Mouse (Mus musculus) left cerebral cortex, adult 18-20 months (tissue): Measurements from ENCODE around the gene Tspan14. TPM values are rescaled to one million over a fixed set of nuclear protein-coding genes. Genes with fewer than 3 reads are reported as not detected.
A peak's percentile ranks its signal among the peaks of the same experiment; 100 is the strongest.

ENCODE experiments used
- DNase-seq, 2 experiments: peaks; one replicate each; pipeline ENCODE4 v3.0.0; 2021 to 2022; ENCODE audit warnings: low spot score in 2 of 2, mixed read lengths in 1 of 2
- total RNA-seq, 2 experiments: library from RNA; stranded (reverse); gene quantifications; 2 replicates each; pipeline ENCODE4 v1.2.3; 2021

Gene Tspan14
- total RNA-seq, 2 experiments from 2014 or later = 41.8 to 45.3 TPM

DNA sequence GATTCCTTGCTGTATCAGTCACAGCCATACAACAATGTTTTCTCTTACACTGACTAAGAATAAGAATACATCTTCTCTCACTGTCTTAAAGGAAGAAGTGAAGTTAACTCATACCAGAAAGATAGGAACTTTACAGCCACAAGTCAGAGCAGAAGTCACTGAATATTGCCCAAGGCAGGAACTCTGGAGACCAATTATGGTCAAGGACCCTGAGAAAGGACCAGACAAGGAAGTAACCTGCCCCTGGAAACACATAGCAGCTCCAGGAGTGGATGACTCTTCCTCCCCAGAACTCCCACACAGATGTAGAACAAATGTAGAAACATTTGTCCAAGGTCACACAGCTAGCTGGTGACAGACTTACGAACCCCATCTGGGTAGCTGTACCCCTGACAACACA lies 45.4 kb downstream of the Tspan14 start:
- DNase-seq = no peak

DNA sequence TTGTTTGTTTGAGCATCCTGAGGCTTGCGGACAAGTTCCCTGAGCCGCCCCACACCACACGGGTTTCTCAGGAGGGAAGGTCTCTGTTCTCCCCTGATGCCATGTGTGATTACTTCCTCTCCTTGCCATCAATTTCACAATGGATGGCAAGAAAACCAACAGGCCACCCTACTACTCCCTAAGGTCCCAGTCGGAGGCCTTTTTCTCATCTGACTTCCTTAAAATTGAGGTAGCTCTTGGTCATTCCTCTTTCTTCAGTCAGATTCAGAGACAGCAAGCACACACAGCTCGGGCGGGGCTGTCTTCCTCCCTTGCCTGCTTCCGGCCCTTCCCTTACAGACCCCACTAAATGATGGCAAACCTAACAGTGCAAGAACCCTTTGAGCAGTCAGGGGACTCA lies 47.1 kb downstream of the Tspan14 start:
- DNase-seq = no peak

DNA sequence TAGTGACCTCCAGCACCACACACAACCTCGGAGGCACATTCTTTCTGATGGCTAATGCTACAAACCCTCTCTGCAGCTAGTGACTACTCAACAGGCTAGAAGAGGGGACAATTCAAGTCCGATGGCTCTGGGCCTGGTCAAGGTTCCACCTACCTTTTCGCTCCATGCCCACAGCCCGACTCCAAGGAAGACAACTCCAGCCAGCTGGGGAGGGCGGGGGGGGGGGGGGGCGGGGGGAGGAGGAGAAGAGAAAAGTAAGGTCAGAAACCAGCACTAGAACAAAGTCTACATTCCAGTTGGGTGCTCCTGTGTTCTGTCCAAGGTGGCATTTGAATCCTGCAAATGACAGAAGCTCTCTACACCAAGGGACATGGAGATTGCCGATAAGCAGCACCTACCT lies 48.1 kb downstream of the Tspan14 start:
- no peak for DNase-seq

DNA sequence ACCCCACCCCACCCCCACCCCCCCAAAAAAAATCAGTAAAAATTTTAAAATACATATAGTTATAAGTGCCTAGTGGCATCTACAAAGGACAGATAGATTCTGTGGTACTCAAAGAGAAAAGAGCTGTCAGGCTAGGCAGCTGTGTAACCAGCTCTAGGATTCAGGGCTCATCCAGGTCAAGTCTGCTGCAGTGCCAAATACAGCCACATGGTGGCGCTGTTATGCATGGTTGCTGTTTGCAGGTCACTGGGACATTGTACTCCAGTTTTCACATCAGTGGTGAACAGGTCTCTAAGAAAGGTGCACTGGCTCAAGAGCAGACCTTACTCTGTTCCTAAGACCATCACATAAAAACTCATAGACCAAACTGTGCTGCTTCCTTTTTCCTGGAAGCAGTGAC lies 49.0 kb downstream of the Tspan14 start:
- peak; percentile 90 to 97 for DNase-seq

DNA sequence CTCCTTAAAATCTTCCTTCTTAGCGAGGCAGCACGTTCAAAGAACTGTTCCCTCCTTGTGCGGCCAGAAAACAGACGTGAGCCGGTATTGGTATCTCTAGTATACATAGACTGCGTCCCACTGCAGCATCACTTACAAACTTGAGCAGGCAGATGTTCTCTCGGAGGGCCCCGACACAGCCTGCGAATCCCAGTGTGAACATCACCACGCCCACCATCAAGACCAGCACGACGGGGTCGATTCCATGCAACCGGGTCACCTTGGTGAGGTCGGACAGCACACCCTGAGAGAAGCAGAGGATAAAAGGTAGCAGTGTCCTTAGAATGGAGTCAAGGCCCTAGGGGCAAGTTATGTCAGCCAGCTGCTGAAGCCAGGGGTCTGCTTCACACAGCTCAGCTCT lies 49.9 kb downstream of the Tspan14 start:
- DNase-seq = no peak

DNA sequence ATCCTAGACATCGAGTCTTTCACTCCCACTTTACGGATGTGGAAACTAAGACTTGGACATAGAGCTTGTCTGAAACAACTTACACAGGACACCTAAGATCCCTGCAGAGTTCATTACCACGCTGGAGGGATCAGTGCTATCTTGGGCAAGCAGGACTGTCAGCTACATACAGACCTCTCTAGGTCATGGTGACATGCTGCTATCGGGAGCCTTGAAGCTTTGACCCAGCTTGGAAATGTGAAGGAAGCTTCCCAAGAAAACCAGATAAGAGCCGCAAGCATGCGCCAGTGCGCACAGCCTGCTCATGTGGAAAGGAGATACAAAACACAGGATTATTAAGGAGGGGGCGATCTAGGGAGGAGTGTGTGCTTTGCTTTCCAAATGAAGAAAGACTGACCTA lies 50.8 kb downstream of the Tspan14 start:
- no peak for DNase-seq

DNA sequence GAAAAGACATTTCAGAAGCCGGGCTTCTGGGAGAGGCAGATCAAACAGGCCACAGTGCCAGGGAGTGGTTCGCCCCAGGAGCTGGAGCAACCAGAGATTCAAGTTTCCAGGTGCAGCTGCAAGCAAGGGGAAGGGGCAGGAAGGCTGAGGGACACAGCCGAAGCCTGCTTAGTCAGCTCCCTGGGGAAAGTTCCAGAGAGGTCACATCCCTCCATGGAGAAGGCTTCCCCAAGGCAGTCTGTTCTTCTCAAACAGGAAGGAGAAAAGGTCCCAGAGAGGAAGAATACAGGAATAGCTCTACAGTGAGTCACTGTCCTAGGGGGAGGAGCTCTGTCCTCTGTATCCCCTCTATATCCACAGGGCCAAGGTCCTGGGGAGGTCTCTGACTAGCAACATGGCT lies 51.9 kb downstream of the Tspan14 start:
- no peak for DNase-seq

DNA sequence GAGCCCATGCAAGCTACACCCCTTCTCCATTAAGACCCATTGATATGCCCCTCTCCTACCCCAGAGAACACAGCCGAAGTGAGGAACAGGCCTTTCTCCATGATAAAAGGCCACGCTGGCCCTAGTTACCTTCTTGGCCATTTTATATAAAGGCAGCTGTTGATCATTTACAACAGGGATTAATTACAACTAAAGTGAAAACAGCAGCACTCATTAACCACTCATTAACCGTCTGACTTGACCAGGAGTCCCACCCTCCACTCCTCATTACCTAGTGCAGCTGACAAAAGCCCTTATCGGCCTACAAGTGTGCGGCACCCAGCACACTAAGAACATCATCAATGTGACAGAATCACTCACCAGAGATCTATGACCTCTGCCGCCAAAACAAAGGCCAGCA lies 52.9 kb downstream of the Tspan14 start:
- no peak for DNase-seq

DNA sequence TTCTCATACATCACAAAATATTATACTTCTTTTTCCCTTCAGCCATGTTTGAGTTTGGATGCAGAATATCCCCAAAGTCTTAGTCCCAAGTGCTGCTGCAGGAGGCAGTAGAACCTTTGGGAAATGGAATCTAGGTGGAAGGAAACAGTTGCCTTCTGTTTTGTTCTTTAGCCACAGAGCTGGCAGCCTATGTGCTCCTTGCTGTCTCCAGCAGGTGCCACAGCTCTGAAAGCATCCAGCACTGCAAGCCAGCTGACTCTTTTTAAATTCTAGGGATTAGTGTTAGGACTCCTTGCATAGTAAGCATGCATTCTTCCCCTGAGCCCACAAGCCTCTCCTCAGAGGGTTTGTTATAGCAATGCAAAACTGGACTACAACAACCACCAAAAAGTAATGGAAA lies 55.1 kb downstream of the Tspan14 start:
- DNase-seq = no peak

DNA sequence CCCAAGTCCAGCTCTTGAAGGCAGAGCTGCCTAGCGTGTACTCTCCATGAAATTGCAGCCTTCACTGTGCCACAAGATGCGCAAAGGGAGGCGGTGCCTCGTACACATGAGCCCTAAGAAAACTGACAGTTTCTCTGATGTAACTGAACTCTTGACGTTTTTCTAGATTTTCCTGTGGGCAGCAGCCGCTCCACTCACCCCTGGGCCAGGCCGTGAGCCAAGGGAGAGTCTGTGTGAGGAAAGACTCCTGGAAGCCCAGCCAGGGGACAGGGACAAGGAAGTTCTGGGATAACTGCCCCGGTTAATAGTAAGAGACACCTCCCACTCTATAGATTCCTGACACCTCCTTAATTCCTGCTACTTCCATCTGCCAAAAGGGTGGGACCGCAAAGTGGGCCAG lies 57.8 kb downstream of the Tspan14 start:
- no peak for DNase-seq

DNA sequence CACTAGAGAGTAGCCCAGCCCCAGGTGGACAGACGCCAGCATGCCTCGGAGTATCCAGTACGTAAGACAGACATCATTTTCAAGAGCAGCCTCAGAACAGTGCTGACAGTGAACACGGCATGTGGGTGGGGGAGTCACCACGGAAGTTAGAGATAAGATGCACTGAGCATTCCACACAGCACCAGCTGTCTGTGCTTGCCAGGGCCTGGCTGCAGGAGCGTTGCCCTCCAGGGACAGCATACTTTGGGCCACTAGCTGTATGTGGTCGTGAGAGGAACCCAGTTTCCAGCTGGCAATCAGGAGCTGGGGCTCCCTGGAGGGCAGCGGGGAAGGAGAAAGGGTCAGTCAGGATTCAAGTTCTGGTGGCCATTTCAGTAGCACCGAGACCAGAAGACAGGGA lies 59.8 kb downstream of the Tspan14 start:
- no peak for DNase-seq

DNA sequence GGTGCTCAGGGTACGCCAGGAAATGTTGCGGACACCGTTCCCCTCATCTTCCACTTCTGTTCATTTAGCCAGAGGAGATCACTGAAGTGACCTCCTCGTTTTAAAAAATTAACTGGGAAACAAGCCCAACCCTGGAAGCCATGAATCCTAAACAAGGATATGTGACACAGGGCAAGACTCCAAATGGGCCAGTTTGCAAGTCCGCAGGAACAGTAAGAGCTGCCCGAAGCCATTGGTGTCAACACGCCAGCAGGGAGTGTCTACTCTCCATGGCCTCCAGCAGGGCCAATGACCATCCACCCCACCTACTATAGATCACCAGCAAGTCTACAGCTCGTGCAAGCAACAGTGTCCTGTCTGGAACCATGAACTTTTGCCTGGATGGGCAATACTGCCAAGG lies 60.8 kb downstream of the Tspan14 start:
- no peak for DNase-seq

DNA sequence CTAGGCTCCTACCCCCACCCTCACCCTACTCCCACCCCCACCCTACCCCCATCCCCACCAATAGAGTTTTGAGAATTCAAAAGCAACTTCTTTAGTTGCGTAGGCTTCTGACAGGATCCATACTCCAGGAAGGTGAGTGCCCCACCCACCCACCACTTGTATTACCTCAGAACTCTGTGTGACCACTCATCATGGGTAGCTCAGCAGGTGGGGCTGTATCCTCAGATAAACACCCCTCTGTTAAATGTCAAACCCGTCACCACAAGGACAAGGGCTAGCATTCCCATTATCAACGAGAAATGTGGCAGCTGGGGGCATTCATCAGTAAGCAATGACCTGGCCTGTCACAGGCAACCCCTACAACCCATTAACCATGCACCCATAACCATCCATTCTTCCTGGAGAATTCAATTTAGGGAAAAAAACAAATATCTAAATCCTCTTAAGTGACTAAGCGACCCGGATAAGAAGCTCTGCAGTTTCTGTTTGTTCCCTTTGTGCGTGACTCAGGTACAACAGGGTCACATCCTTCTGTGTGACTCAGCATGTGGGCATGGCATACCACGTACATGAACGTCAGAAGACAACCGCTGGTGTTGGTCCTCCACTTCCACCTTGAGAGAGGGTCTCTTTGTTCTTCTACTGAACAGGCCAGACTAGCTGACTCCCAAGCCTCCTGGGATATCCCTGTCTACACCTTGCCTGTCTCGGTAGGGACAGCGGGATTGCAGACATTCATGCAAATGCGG lies 64.1 kb downstream of the Tspan14 start:
- DNase-seq = no peak

DNA sequence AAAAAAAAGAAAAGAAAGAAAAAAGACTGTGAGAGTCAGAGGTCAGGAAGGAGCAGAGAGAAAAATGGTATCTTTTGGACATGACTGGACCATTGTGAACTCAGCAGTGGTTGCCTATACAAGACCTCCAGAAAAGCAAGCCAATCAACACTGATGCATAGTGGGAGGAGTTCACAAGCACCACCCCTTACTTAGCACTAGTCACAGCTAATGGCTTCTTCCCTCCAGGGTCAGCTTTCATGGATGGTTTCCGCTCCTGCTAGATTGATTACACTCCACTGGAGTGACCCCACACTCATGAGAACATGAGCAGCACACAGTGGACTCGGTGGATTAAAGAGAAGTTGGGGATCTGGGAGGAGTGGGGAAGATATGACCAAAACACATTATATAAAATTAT lies 66.3 kb downstream of the Tspan14 start:
- no peak for DNase-seq

DNA sequence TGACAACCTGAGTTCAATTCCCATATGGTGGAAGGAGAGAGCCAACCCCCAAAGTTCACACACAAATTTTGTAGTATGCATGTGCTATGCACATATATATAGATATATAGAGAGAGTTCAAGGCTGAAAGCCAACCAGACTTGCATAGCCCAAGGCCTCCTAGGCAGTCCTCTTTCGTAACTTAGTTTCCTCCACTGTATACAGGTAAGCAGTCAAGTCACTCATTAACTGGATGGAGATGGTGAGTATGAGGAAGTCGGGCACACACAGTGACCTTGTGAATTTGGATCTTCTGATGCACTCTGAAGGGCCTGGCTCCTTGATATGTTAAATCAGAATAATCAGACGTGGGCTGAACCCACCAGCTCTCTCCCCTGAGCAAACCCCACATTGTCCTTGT lies 68.7 kb downstream of the Tspan14 start:
- no peak for DNase-seq

DNA sequence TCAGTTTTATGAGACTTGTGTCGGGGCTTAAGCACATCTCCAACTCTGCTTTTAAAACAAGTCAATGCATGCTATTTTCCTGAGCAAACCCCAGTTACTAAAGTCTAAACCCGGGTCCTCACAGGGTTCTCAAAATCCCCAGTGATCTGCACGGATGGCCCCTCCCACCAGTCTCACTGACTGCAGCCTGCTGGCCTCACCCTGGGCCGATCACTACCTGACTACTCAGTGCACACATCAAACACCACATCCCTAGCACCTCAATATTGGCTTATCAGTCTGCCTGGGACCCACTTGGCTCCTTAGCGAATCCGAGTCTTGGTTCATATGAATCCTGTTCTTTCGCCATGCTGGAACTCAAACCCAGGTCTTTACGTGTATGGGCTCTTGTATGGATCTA lies 70.9 kb downstream of the Tspan14 start:
- DNase-seq = no peak

DNA sequence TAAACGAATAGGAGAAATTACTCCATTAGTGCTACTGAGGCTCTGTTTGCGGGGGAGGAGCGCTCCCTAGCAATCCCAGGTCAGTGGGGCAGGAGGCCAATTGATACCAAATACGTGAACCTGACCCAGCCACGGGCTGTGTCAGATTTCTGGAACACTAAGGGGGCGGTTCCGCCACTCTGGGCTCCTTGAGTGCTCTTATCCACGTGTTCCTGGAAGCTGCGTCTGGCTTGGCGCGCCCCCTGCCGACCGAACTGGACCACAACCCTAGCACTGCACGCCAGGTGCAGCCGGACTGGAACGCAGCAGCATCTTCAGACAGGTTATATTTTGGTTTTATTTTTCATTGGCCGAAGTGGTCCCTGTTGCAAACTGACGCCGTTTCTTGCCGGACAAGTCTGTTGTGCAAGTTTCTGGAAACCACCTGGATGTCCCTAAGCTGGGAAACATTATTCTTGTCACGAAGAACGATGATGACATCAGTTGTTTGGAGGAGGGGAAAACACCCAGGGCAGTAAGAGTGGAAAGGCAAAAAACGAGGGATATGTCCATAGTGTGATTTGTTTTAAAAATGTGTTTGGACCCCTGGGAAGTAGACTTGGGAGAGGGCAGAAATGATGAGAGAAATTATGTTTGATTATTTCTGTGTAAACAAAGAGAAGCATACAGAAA lies 71.9 kb downstream of the Tspan14 start:
- peak; percentile 87 to 89 for DNase-seq

DNA sequence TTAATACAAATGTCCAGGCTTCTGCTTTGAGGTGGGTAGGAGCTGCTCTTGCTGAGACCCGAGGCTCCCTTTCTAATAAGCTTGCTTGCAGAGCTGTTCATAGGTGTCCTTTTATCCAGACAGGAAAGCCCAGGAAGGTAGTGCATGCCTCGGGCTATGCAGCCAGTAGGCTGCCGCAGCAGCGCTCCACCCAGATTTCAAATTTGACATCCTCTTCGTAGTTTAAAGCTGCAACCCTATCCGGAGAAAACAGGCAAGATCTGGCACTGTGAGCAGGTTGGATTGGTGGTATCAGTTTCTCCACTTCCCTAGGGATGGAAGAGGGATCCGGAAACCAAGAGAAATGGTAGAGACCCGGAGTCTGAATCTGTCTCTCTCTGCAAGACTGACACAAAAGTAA lies 72.7 kb downstream of the Tspan14 start:
- DNase-seq = no peak

DNA sequence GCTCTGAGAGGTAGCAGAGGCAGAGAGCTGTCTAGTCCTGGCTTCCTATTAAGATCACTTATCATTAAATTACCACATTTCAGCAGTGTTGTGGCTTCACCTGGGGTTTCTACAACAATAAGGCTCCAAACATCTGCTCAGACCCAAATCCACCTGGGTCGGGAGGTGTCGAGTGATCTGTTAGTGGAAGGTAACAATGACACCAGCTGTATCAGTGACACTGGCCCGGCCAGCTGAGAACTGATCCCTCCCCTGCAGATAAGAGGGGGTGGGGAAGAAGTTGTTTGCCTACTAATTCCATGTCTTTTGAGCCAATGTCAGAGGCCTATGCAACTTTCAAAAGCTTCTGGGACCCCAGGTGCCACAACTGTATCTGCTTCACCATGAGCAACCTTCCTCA lies 73.4 kb downstream of the Tspan14 start, which contains the start of gene Sh2d4b:
Gene Sh2d4b (minus strand): TSS at position 71 of the 400 bp plus-strand sequence.
- no peak for DNase-seq

DNA sequence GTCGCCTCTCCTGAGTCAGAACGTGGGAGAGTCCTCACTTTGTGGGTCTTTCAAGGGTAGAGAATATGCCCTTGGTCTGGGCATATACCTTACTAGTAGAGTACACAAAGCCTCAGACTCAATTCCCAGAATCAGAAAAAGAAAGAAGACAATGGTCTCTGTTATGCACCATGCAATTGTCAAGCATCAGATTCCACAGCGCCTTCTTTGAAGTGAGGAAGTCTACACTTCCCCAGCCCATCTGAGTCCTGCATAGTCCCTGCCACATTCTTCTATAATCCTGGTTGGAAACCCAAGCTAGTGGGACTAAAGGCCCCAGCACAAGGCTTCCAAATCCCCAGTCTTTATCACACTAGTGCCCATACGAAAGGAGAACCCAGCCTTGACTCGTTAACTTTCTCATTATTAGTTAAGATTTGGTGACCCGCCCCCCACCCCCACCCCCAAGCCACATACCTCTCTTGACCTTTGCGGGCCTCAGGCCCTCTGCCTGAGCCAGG lies 74.2 kb downstream of the Tspan14 start:
- no peak for DNase-seq

DNA sequence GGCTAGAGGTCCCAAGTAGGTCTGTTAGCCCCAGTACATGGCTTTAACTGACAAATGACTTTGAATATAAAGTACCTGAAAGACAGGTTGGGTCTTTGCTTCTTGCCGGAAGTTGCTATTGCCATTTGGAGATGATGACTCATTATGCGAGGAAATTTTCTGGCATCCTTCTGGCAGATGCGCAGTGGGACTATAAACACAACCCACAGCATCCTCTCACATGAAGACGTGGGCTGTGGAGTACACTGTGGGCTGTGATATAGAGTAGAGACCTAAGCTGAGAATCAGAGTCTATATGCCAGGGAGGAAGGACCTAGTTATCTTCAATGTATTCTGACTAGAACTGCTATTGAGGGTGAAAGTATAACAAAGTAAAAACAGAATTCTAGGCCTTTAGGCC lies 75.1 kb downstream of the Tspan14 start:
- no peak for DNase-seq

DNA sequence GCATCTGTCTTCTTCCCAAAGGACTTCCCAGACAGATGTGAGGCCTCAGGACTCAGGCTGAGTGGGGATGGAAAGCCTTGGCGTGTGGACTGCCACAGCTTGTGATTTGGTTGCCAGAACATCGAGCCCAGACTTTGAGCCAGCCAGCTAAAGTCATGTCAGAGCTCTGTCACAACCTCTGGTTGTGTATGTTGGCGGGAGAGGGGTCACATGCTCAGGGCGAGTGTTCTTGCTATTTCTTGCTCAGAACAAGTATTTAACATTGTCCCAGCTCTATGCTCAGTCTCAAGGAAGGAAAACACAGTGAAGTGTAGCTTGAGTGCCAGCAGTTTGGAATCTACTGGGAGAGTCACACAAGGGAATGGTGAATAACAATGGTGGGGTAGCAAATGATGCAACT lies 76.9 kb downstream of the Tspan14 start:
- DNase-seq = no peak

DNA sequence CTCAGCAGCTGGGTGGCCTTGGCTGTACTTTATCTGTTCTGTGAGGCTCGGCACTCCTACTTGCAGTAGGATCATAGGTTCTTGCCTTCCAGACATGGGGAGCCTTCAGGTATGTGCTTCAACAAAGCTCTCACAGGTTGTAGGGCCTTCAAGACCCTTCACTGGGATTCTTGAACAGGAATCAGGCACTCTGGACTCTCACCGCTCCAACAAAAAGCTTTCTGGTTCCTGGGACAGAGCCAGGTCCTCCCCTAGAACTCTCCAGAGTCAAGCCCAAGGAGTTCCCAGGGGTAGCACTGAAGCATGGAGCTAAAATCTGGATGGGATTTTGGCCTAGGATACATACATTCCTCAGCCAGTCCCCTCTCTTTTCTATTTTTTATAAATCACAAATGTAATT lies 77.4 kb downstream of the Tspan14 start:
- no peak for DNase-seq
